Mouse (Mus musculus): ENCODE measurements around the gene Ufd1. TPM values are rescaled to one million over a fixed set of nuclear protein-coding genes. Genes with fewer than 3 reads are reported as not detected.

The Ufd1 gene
- polyA plus RNA-seq, 1 experiment from 2014 or later: 82.3 TPM

DNA sequence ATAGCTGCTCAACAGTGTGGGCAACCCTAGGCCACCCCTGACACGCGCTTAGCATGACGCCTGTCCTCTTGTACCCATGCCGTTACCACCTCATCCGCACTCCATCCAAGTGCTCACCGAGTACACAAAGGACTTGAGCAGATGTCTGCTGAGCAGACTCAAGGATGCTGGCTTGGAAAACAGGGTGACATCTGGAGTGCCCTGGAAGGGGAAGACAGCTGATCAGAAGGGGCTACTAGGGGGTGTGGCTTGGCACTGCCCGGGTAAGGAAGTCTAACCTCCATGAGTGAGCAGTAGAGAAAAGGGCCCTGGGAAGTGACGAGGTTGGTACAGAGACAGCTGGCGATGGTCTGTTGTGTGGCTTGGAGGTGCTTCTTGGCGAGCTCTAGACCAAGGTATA is 24.9 kb upstream of the Ufd1 start:
- DNase-seq (ENCODE audit: low spot score) (no peak), ATAC-seq (replicated peaks; ENCODE audit: low FRiP score, low read depth) (no peak)
- Histone ChIP-seq H3K27me3 (ENCODE audit: insufficient read depth, low read length) (no peaks in the 10 kb centered on the region), H3K4me1 (replicated peaks; ENCODE audit: insufficient read depth, low read length) (no peaks in the 10 kb centered on the region), H3K9me3 (replicated peaks; ENCODE audit: low read length) (no peaks in the 10 kb centered on the region), H3K4me3 (replicated peaks; ENCODE audit: low read depth, low read length) (no peak overlapping the region), H3K27ac (no peak overlapping the region), H3K4me2 (ENCODE audit: low read length) (no peak overlapping the region), H3K36me3 (ENCODE audit: insufficient read depth, low read length) (peaks cover 20% of the 10 kb centered on the region; the same call in 1 of the 2 replicates), H3K9ac (ENCODE audit: low read depth, low read length) (no peak overlapping the region)
- TF ChIP-seq CTCF (IDR thresholded peaks at IDR 0.05; ENCODE audit: low read depth): no peak
- 93% methylated on average over 10 of the region's 10 CpGs for WGBS

DNA sequence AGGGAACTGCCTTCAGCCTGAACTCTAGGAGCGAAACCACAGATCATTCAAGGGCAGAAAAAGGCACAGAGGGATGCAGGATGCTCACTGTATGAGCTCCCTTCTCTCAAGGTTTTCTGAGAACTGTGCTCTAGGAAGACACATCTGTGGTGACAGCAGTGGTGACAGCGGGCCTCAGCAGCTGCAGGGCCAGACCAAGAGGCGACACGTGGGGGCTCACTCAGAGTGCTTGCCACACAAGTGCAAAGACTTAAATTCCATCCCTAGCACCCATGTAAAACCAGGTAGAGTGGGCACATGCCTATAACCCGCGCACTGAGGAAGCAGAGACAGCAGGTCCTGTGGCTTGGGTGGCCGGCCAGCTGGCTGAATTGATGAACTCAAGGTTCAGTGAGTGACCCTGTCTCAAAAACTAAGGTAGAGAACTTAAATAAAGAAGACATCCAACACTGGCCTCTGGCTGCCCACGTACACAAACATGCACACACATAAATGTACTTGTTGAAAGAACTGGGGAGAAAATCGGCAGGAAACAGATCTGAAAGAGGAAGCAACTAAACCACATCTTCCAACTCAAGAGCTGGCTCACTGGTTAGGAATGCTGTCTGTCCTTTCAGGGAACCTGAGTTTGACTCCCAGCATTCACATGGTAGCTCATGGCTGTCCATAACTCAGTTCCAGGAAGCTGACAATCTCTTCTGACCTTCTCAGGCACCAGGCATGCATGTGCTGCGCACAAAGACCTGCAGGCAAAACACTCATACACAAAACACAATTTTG is 22.8 kb upstream of the Ufd1 start:
- H3K9ac ChIP-seq (ENCODE audit: low read depth, low read length): no peak overlapping the region
- H3K4me1 ChIP-seq (replicated peaks; ENCODE audit: insufficient read depth, low read length): no peaks in the 10 kb centered on the region
- H3K4me3 ChIP-seq (replicated peaks; ENCODE audit: low read depth, low read length): no peak overlapping the region
- ATAC-seq (replicated peaks; ENCODE audit: low FRiP score, low read depth) (0 out of 2 replicates have a peak, but pooled peaks have one; percentile 12), DNase-seq (ENCODE audit: low spot score) (no peak)
- H3K27ac ChIP-seq: no peak overlapping the region
- no peak for TF ChIP-seq CTCF (IDR thresholded peaks at IDR 0.05; ENCODE audit: low read depth)
- no peaks in the 10 kb centered on the region for H3K9me3 ChIP-seq (replicated peaks; ENCODE audit: low read length)
- no peak overlapping the region for H3K4me2 ChIP-seq (ENCODE audit: low read length)
- peaks cover 26% of the 10 kb centered on the region; the same call in 1 of the 2 replicates for H3K36me3 ChIP-seq (ENCODE audit: insufficient read depth, low read length)
- H3K27me3 ChIP-seq (ENCODE audit: insufficient read depth, low read length): no peaks in the 10 kb centered on the region
- 72% methylated on average over 10 of the region's 10 CpGs for WGBS

DNA sequence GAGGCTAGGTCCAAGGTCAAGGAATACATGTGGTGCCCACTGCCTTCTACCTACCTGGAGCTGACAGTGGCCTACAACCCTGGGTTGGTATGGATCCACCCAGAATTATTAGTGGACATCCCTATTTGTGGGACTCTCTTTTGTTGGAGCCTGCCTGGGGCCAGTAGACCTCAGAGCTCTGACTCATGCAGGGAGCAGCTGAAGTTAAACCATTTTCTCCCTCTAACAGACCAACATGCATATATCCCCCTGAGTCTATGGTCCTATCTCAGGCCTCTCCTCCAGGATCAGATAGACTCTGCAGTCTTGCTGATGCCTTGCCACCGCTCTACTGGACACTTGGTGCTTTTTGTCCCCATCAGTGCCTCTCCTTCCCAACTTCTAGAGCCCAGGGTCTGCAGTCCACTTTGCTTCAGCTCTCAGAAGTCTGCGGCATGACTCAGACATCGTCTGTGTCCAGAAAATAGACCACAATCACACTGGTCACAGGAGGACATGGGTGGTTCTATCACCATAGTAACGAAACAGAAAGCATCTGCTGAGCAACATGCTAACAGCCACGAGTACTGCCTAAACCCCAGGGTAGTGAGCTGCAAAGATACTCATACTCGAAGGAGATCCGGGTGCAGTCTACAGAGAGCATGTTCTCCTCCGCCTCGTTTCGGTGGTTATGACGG is 16.2 kb upstream of the Ufd1 start:
- Histone ChIP-seq H3K27ac (no peak overlapping the region), H3K4me1 (replicated peaks; ENCODE audit: insufficient read depth, low read length) (no peaks in the 10 kb centered on the region), H3K4me2 (ENCODE audit: low read length) (no peak overlapping the region), H3K4me3 (replicated peaks; ENCODE audit: low read depth, low read length) (no peak overlapping the region), H3K36me3 (ENCODE audit: insufficient read depth, low read length) (0 out of 2 replicates have a peak, but pooled peaks cover 18% of the 10 kb centered on the region), H3K9ac (ENCODE audit: low read depth, low read length) (no peak overlapping the region), H3K27me3 (ENCODE audit: insufficient read depth, low read length) (no peaks in the 10 kb centered on the region), H3K9me3 (replicated peaks; ENCODE audit: low read length) (no peaks in the 10 kb centered on the region)
- ATAC-seq (replicated peaks; ENCODE audit: low FRiP score, low read depth) (no peak), DNase-seq (ENCODE audit: low spot score) (no peak)
- TF ChIP-seq CTCF (IDR thresholded peaks at IDR 0.05; ENCODE audit: low read depth): no peak
- WGBS: 89% methylated on average over 11 of the region's 11 CpGs

DNA sequence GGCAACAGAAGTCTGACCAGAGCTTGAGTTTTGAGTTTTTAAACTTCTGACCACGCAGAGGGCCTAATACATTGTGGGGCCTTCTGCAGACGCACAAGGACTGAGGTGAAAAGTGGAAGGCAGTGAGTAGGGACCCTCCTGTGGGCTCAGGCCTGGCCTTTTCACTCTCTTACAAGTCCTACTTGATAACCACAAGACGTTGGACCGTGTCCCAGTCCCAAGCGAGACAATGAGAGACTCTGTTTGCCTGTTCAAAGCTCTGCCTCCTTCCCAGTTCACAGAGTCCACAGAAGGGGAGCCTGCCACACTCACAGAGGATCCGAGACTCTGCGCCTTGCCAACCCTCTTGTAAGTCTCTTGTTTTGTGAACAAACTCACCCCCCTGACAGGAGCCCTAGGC is 14.9 kb upstream of the Ufd1 start:
- Histone ChIP-seq H3K4me3 (replicated peaks; ENCODE audit: low read depth, low read length) (no peak overlapping the region), H3K27ac (no peak overlapping the region), H3K9me3 (replicated peaks; ENCODE audit: low read length) (no peaks in the 10 kb centered on the region), H3K27me3 (ENCODE audit: insufficient read depth, low read length) (no peaks in the 10 kb centered on the region), H3K9ac (ENCODE audit: low read depth, low read length) (no peak overlapping the region), H3K4me2 (ENCODE audit: low read length) (no peak overlapping the region), H3K4me1 (replicated peaks; ENCODE audit: insufficient read depth, low read length) (no peaks in the 10 kb centered on the region), H3K36me3 (ENCODE audit: insufficient read depth, low read length) (0 out of 2 replicates have a peak, but pooled peaks cover 20% of the 10 kb centered on the region)
- no peak for DNase-seq (ENCODE audit: low spot score)
- no peak for ATAC-seq (replicated peaks; ENCODE audit: low FRiP score, low read depth)
- no peak for TF ChIP-seq CTCF (IDR thresholded peaks at IDR 0.05; ENCODE audit: low read depth)
- 91% methylated on average over 7 of the region's 7 CpGs for WGBS

DNA sequence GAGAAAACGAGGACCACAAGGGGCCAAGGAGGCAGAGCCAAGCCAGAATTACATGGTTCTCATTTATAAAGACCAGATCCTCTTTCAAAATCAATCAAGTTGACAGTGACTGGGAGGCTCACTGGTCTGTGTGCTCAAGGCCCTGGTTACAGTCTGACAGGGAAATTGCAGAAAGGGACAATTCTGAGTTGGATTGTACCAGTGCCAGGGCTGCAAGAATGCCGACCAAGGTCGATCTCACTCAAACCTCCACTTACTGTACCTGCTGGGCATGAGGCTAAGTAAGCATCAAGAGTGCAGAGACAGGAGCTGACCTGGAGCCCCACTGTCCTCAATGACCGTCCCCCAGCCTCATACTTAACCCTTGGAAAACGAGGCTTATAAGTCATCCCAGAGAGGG is 13.4 kb upstream of the Ufd1 start:
- WGBS: 87% methylated on average over 5 of the region's 5 CpGs
- Histone ChIP-seq H3K4me3 (replicated peaks; ENCODE audit: low read depth, low read length) (no peak overlapping the region), H3K4me1 (replicated peaks; ENCODE audit: insufficient read depth, low read length) (no peaks in the 10 kb centered on the region), H3K27ac (no peak overlapping the region), H3K27me3 (ENCODE audit: insufficient read depth, low read length) (no peaks in the 10 kb centered on the region), H3K9me3 (replicated peaks; ENCODE audit: low read length) (no peaks in the 10 kb centered on the region), H3K4me2 (ENCODE audit: low read length) (no peak overlapping the region), H3K9ac (ENCODE audit: low read depth, low read length) (no peak overlapping the region), H3K36me3 (ENCODE audit: insufficient read depth, low read length) (0 out of 2 replicates have a peak, but pooled peaks cover 18% of the 10 kb centered on the region)
- DNase-seq (ENCODE audit: low spot score): no peak
- TF ChIP-seq CTCF (IDR thresholded peaks at IDR 0.05; ENCODE audit: low read depth): no peak
- ATAC-seq (replicated peaks; ENCODE audit: low FRiP score, low read depth): no peak

DNA sequence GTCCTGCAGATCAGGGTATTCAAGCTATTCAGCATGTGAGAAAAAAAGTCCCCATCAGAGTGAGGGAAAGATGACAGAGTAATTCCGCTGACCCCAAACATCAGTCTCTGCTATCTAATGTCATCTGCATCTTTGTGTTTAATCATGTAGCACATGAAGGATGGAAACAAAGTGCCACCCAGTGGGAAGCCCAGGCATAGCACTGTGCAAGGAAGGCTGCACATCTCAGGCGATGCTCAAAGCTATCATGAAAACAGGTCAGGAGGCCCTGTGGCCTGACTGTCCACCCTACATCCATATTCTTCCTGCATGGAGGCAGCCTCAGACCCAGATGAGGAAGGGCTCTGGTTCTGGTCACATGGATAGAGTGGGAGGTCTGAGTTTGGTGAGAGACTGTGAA is 12.7 kb upstream of the Ufd1 start:
- Histone ChIP-seq H3K9ac (ENCODE audit: low read depth, low read length) (no peak overlapping the region), H3K27ac (no peak overlapping the region), H3K4me2 (ENCODE audit: low read length) (no peak overlapping the region), H3K4me3 (replicated peaks; ENCODE audit: low read depth, low read length) (no peak overlapping the region), H3K27me3 (ENCODE audit: insufficient read depth, low read length) (no peaks in the 10 kb centered on the region), H3K4me1 (replicated peaks; ENCODE audit: insufficient read depth, low read length) (no peaks in the 10 kb centered on the region), H3K9me3 (replicated peaks; ENCODE audit: low read length) (no peaks in the 10 kb centered on the region), H3K36me3 (ENCODE audit: insufficient read depth, low read length) (0 out of 2 replicates have a peak, but pooled peaks cover 15% of the 10 kb centered on the region)
- TF ChIP-seq CTCF (IDR thresholded peaks at IDR 0.05; ENCODE audit: low read depth): peak; percentile 82
- WGBS: 42% methylated on average over 2 of the region's 2 CpGs
- DNase-seq (ENCODE audit: low spot score) (peak; percentile 60), ATAC-seq (replicated peaks; ENCODE audit: low FRiP score, low read depth) (peak; percentile 68; the same call in 1 of the 2 replicates)
